Mouse (Mus musculus) neural tube, postnatal 0 days (tissue): ENCODE measurements around the gene Rpain. TPM values are rescaled to one million over a fixed set of nuclear protein-coding genes. Genes with fewer than 3 reads are reported as not detected.

Source experiments
- polyA plus RNA-seq: library from polyadenylated mRNA; unstranded; fragments of >200 nt; fragmentation: Nextera tagmentation; extraction: Ambion mirVana; gene quantifications from 2 replicates; pipeline ENCODE4 v1.2.1, GENCODE M21; 2015

Rpain gene
- polyA plus RNA-seq, result 68.7 and 70.7 TPM in 2 replicates

GRCm38 (mm10) chr11:70969821-70970559, at the start of gene Rpain, which contains the start of gene Nup88:
TSS of gene Rpain (plus strand) at chr11:70970213.
TSS of gene Nup88 (minus strand) at chr11:70969973.

GRCm38 (mm10) chr11:70982557-70983228, 12.7 kb downstream of the Rpain start, which contains the start of gene C1qbp:
TSS of gene C1qbp (minus strand) at chr11:70983026.

GRCm38 (mm10) chr11:71004316-71004773, 34.3 kb downstream of the Rpain start, which contains the start of gene Dhx33:
TSS of gene Dhx33 (minus strand) at chr11:71004437.

GRCm38 (mm10) chr11:71019201-71020068, 49.4 kb downstream of the Rpain start, which contains the start of the genes Mis12 and Derl2:
TSS of gene Mis12 (plus strand) at chr11:71019611.
TSS of gene Derl2 (minus strand) at chr11:71019841.

Other genes with a start within 250 kb of the Rpain start
- gene Zfp3, start 206.0 kb upstream of the Rpain start, polyA plus RNA-seq, result 13.2 and 15.0 TPM in 2 replicates
- 0.28 and 0.36 TPM in 2 replicates for gene Scimp, start 157.6 kb upstream of the Rpain start, polyA plus RNA-seq
- gene Rabep1, start 125.4 kb upstream of the Rpain start, polyA plus RNA-seq, result 98.5 and 103 TPM in 2 replicates
- gene Nup88, start 240 bp upstream of the Rpain start, polyA plus RNA-seq, result 80.3 and 86.6 TPM in 2 replicates
- gene C1qbp, start 12.8 kb downstream of the Rpain start, polyA plus RNA-seq, result 180 and 197 TPM in 2 replicates
- 8.2 and 9.2 TPM in 2 replicates for gene Dhx33, start 34.2 kb downstream of the Rpain start, polyA plus RNA-seq
- 15.8 and 17.7 TPM in 2 replicates for gene Mis12, start 49.4 kb downstream of the Rpain start, polyA plus RNA-seq
- gene Derl2, start 49.6 kb downstream of the Rpain start, polyA plus RNA-seq, result 24.3 and 27.5 TPM in 2 replicates
- gene 6330403K07Rik, start 63.3 kb downstream of the Rpain start, polyA plus RNA-seq, result 736 and 759 TPM in 2 replicates
- gene Nlrp1a, start 174.5 kb downstream of the Rpain start, polyA plus RNA-seq, result not detected in 2 replicates